Mouse (Mus musculus): Measurements from ENCODE around the gene Cntn1.
"Not testable (repeated sequence)": the region's sequence is repeated elsewhere in the genome, so short reads cannot be mapped to it uniquely, and the experiment has no call there.

The Cntn1 gene

GRCm38 (mm10) chr15:92268741-92269322 lies 217.9 kb downstream of the Cntn1 start:
- DNase-seq (ENCODE audit: low spot score in 2 of 2) = no peak

- no peak for DNase-seq (ENCODE audit: low spot score in 2 of 2)
Observed at GRCm38 (mm10) chr15:92271801-92272365, 220.9 kb downstream of the Cntn1 start.

- no peak for DNase-seq (ENCODE audit: low spot score in 2 of 2)
Observed at GRCm38 (mm10) chr15:92276826-92277225, 225.9 kb downstream of the Cntn1 start.

- no peak for DNase-seq (ENCODE audit: low spot score in 2 of 2)
Observed at GRCm38 (mm10) chr15:92277984-92278383, 227.0 kb downstream of the Cntn1 start.

GRCm38 (mm10) chr15:92280966-92281365 lies 230.0 kb downstream of the Cntn1 start:
- DNase-seq (ENCODE audit: low spot score in 2 of 2) = no peak

- no peak for DNase-seq (ENCODE audit: low spot score in 2 of 2)
Observed at GRCm38 (mm10) chr15:92287616-92288015, 236.7 kb downstream of the Cntn1 start.

- DNase-seq (ENCODE audit: low spot score in 2 of 2) = no peak
Observed at GRCm38 (mm10) chr15:92296479-92296878, 245.5 kb downstream of the Cntn1 start.

- DNase-seq (ENCODE audit: low spot score in 2 of 2) = no peak
Observed at GRCm38 (mm10) chr15:92302796-92303195, 251.8 kb downstream of the Cntn1 start.

- no peak for DNase-seq (ENCODE audit: low spot score in 2 of 2)
Observed at GRCm38 (mm10) chr15:92304221-92304620, 253.3 kb downstream of the Cntn1 start.

GRCm38 (mm10) chr15:92321959-92322358 lies 271.0 kb downstream of the Cntn1 start:
- no peak for DNase-seq (ENCODE audit: low spot score in 2 of 2)

- no peak for DNase-seq (ENCODE audit: low spot score in 2 of 2)
Observed at GRCm38 (mm10) chr15:92327111-92327510, 276.1 kb downstream of the Cntn1 start.

- no peak for DNase-seq (ENCODE audit: low spot score in 2 of 2)
Observed at GRCm38 (mm10) chr15:92340253-92340652, 289.3 kb downstream of the Cntn1 start.

- DNase-seq (ENCODE audit: low spot score in 2 of 2) = no peak
Observed at GRCm38 (mm10) chr15:92341424-92341823, 290.5 kb downstream of the Cntn1 start.

- DNase-seq (ENCODE audit: low spot score in 2 of 2) = no peak
Observed at GRCm38 (mm10) chr15:92344136-92344869, 293.3 kb downstream of the Cntn1 start.

- DNase-seq (ENCODE audit: low spot score in 2 of 2) = no peak
Observed at GRCm38 (mm10) chr15:92347426-92347825, 296.5 kb downstream of the Cntn1 start.

- DNase-seq (ENCODE audit: low spot score in 2 of 2) = no peak
Observed at GRCm38 (mm10) chr15:92347902-92348301, 296.9 kb downstream of the Cntn1 start.

- DNase-seq (ENCODE audit: low spot score in 2 of 2) = not testable (repeated sequence)
Observed at GRCm38 (mm10) chr15:92348453-92348852, 297.5 kb downstream of the Cntn1 start.

- no peak for DNase-seq (ENCODE audit: low spot score in 2 of 2)
Observed at GRCm38 (mm10) chr15:92364153-92364552, 313.2 kb downstream of the Cntn1 start.

- DNase-seq (ENCODE audit: low spot score in 2 of 2) = no peak
Observed at GRCm38 (mm10) chr15:92364592-92364991, 313.6 kb downstream of the Cntn1 start.

All from urinary bladder, adult 18-20 months (tissue).